Mouse (Mus musculus): ENCODE results near the gene Rgcc. TPM values are rescaled to one million over a fixed set of nuclear protein-coding genes. Genes with fewer than 3 reads are reported as not detected.

Rgcc gene
- polyA plus RNA-seq, 1 experiment from 2014 or later = 69.6 TPM

GRCm38 (mm10) chr14:79313439-79314175 is 12.2 kb upstream of the Rgcc start:
- Histone ChIP-seq H3K9me3 (no peaks in the 10 kb centered on the region), H3K4me1 (0 out of 2 replicates have a peak, but pooled peaks cover 4% of the 10 kb centered on the region), H3K9ac (no peak overlapping the region), H3K4me2 (replicated peaks) (no peak overlapping the region), H3K36me3 (no peaks in the 10 kb centered on the region), H3K4me3 (no peak overlapping the region), H3K27ac (no peak overlapping the region), H3K27me3 (replicated peaks) (no peaks in the 10 kb centered on the region; the same call in 1 of the 2 replicates)
- WGBS = 72% methylated on average over 8 of the region's 8 CpGs
- no peak for ATAC-seq (ENCODE audit: low FRiP score, low read depth)

DNA sequence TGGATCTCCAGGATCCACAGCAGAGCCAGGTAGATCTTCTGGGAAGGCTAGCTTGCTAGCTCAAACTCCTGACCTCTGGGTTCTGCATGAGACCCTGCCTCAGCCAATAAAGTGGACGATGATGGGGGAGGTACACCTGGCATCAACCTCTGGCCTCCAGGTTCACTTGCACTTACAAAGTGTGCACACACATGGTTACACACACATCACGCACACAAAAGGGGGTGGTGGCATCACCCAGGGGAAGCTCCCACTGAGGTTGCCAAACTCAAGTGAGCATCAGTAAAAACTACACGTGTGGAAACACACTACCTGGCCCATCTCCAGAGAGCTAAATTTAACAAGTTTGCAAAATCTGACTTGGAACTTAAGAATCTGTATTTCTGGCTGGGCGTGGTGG is 11.3 kb upstream of the Rgcc start:
- Histone ChIP-seq H3K4me2 (replicated peaks) (no peak overlapping the region), H3K9me3 (no peaks in the 10 kb centered on the region), H3K27me3 (replicated peaks) (no peaks in the 10 kb centered on the region; the same call in 1 of the 2 replicates), H3K9ac (no peak overlapping the region), H3K36me3 (no peaks in the 10 kb centered on the region), H3K4me3 (no peak overlapping the region), H3K4me1 (peaks cover 4% of the 10 kb centered on the region; the same call in 1 of the 2 replicates), H3K27ac (no peak overlapping the region)
- ATAC-seq (ENCODE audit: low FRiP score, low read depth) = no peak
- 89% methylated on average over 4 of the region's 4 CpGs for WGBS

DNA sequence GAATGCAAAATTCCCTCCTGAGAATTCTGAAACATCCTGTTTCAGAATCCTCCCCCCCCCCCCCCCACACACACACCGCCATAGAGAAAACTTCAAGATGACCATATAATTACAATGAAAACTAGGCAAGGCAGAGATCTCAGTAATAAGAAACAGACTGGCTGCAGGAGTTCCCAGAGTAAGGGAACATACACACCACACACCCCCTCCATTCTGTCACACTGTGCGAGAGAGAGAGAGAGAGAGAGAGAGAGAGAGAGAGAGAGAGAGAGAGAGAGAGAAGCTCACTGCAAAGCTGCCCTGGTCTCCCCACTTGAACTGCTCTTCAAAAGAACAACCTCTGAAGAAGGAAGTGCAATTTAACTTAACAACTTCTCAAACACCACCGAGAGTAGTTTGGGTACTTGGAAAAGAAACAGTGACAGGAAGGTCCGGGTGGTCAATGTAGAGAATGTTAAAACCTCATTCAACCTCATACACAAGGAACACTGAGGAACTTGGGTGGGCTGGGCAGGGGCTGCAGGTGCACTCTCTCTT is 10.5 kb upstream of the Rgcc start:
- no peaks in the 10 kb centered on the region; the same call in 1 of the 2 replicates for H3K27me3 ChIP-seq (replicated peaks)
- ATAC-seq (ENCODE audit: low FRiP score, low read depth) = no peak
- H3K4me2 ChIP-seq (replicated peaks) = no peak overlapping the region
- no peak overlapping the region for H3K27ac ChIP-seq
- no peak overlapping the region for H3K9ac ChIP-seq
- H3K4me3 ChIP-seq = no peak overlapping the region
- H3K36me3 ChIP-seq = no peaks in the 10 kb centered on the region
- 41% methylated on average over 4 of the region's 4 CpGs for WGBS
- peaks cover 4% of the 10 kb centered on the region; the same call in 1 of the 2 replicates for H3K4me1 ChIP-seq
- no peaks in the 10 kb centered on the region for H3K9me3 ChIP-seq

DNA sequence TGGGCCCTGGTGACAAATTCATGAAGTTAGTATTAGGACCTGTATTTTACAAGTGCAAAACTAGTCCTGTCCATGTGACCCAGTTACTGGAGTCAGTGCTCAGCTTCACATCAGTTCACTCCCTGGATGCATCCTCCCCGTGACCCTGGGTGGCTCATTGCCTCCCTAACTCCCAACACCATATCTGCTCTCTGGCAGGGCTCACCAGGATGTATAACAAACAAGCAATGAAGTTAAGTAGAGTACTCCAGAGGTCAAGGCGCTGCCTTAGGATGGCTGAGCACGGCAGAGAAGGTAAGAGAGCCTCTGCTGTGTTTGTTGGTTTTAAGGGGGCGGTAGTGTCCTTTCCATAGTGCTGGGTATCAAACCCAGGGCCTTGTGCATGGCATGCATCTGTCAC is 7.7 kb upstream of the Rgcc start:
- Histone ChIP-seq H3K27me3 (replicated peaks) (no peaks in the 10 kb centered on the region; the same call in 1 of the 2 replicates), H3K4me1 (peaks cover 4% of the 10 kb centered on the region; the same call in 1 of the 2 replicates), H3K27ac (no peak overlapping the region), H3K36me3 (no peaks in the 10 kb centered on the region), H3K9me3 (no peaks in the 10 kb centered on the region), H3K4me2 (replicated peaks) (no peak overlapping the region), H3K9ac (no peak overlapping the region), H3K4me3 (no peak overlapping the region)
- 44% methylated on average over 4 of the region's 4 CpGs for WGBS
- no peak for ATAC-seq (ENCODE audit: low FRiP score, low read depth)

- no peaks in the 10 kb centered on the region for H3K9me3 ChIP-seq
- H3K27me3 ChIP-seq (replicated peaks) = no peaks in the 10 kb centered on the region; the same call in 1 of the 2 replicates
- no peak overlapping the region for H3K9ac ChIP-seq
- H3K36me3 ChIP-seq = no peaks in the 10 kb centered on the region
- H3K4me1 ChIP-seq = peaks cover 4% of the 10 kb centered on the region; the same call in 1 of the 2 replicates
- no peak overlapping the region for H3K4me3 ChIP-seq
- H3K4me2 ChIP-seq (replicated peaks) = no peak overlapping the region
- no peak for ATAC-seq (ENCODE audit: low FRiP score, low read depth)
- no peak overlapping the region for H3K27ac ChIP-seq
- WGBS = 19% methylated on average over 4 of the region's 4 CpGs
These were observed 6.9 kb upstream of the Rgcc start for GRCm38 (mm10) chr14:79308364-79308763.

GRCm38 (mm10) chr14:79307908-79308307 is 6.5 kb upstream of the Rgcc start:
- no peaks in the 10 kb centered on the region for H3K36me3 ChIP-seq
- H3K4me3 ChIP-seq = no peak overlapping the region
- peaks cover 4% of the 10 kb centered on the region; the same call in 1 of the 2 replicates for H3K4me1 ChIP-seq
- no peaks in the 10 kb centered on the region; the same call in 1 of the 2 replicates for H3K27me3 ChIP-seq (replicated peaks)
- WGBS = 65% methylated on average over 5 of the region's 5 CpGs
- H3K4me2 ChIP-seq (replicated peaks) = no peak overlapping the region
- ATAC-seq (ENCODE audit: low FRiP score, low read depth) = no peak
- no peak overlapping the region for H3K9ac ChIP-seq
- H3K9me3 ChIP-seq = no peaks in the 10 kb centered on the region
- H3K27ac ChIP-seq = no peak overlapping the region

GRCm38 (mm10) chr14:79307138-79307537 is 5.7 kb upstream of the Rgcc start:
- H3K27ac ChIP-seq = no peak overlapping the region
- no peak for ATAC-seq (ENCODE audit: low FRiP score, low read depth)
- H3K4me1 ChIP-seq = peaks cover 4% of the 10 kb centered on the region; the same call in 1 of the 2 replicates
- H3K9me3 ChIP-seq = no peaks in the 10 kb centered on the region
- H3K4me3 ChIP-seq = no peak overlapping the region
- H3K27me3 ChIP-seq (replicated peaks) = peaks cover 4% of the 10 kb centered on the region; the same call in 1 of the 2 replicates
- 88% methylated on average over 7 of the region's 7 CpGs for WGBS
- H3K9ac ChIP-seq = no peak overlapping the region
- no peak overlapping the region for H3K4me2 ChIP-seq (replicated peaks)
- no peaks in the 10 kb centered on the region for H3K36me3 ChIP-seq

- 91% methylated on average over 6 of the region's 6 CpGs for WGBS
- Histone ChIP-seq H3K4me3 (no peak overlapping the region), H3K9ac (no peak overlapping the region), H3K36me3 (no peaks in the 10 kb centered on the region), H3K4me2 (replicated peaks) (no peak overlapping the region), H3K4me1 (peaks cover 14% of the 10 kb centered on the region), H3K27ac (no peak overlapping the region), H3K9me3 (no peaks in the 10 kb centered on the region), H3K27me3 (replicated peaks) (peaks cover 15% of the 10 kb centered on the region)
- no peak for ATAC-seq (ENCODE audit: low FRiP score, low read depth)
These were observed 3.5 kb upstream of the Rgcc start for GRCm38 (mm10) chr14:79304873-79305464.

- WGBS = 68% methylated on average over 2 of the region's 2 CpGs
- H3K9me3 ChIP-seq = no peaks in the 10 kb centered on the region
- H3K27me3 ChIP-seq (replicated peaks) = peaks cover 26% of the 10 kb centered on the region
These were observed 1.7 kb upstream of the Rgcc start for GRCm38 (mm10) chr14:79303150-79303549.

DNA sequence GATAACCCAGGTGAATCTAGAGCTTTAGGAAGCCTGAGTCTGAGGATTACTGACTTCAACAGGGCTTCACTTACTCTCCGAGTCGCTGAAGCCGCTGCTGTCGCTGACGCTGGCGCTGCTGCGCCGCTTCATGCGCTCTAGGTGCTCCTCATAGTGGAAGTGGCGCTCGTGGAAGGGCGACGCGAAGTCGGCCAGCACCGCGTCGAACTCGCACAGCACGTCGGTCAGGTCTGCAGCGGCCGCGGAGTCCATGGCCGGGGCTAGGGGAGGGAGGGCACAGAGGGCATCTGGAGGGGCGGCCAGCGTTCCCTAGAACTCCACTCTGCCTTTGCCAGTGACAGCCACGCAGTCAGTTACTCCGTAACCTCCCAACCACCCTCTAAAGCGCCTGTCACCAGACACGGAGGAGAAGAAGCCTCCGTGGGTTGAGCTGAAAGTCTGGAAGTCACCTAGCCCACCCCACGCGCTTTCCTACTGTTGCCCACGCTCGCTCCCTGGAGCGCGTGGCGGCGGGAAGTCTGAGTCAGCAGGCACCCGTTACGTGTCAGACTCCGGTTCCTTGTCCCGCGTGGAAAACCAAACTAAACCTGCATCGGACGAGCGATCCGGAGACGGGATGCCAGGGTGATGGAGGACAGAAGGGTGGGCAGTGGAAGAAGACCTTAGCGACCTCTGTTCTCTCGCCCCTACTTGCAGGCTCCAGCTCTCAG is 649 bp downstream of the Rgcc start:
- H3K9ac ChIP-seq = peak overlapping the region; percentile 62
- H3K9me3 ChIP-seq = no peaks in the 10 kb centered on the region
- peaks cover 14% of the 10 kb centered on the region for H3K4me1 ChIP-seq
- peak overlapping the region; percentile 98 for H3K4me2 ChIP-seq (replicated peaks)
- peak; percentile 66 for ATAC-seq (ENCODE audit: low FRiP score, low read depth)
- H3K4me3 ChIP-seq = peak overlapping the region; percentile 50
- H3K27ac ChIP-seq = no peak overlapping the region
- peaks cover 27% of the 10 kb centered on the region for H3K27me3 ChIP-seq (replicated peaks)
- WGBS = under 1% methylated on average over 52 of the region's 52 CpGs
- no peaks in the 10 kb centered on the region for H3K36me3 ChIP-seq

More at GRCm38 (mm10) chr14:79303150-79303549, 1.7 kb upstream of the Rgcc start:
- Histone ChIP-seq H3K4me2 (replicated peaks) (no peak overlapping the region), H3K27ac (no peak overlapping the region), H3K4me3 (no peak overlapping the region), H3K4me1 (peaks cover 10% of the 10 kb centered on the region), H3K36me3 (no peaks in the 10 kb centered on the region), H3K9ac (no peak overlapping the region)
- no peak for ATAC-seq (ENCODE audit: low FRiP score, low read depth)

GRCm38 (mm10) chr14:79299796-79300195 is 1.6 kb downstream of the Rgcc start:
- Histone ChIP-seq H3K36me3 (no peaks in the 10 kb centered on the region), H3K9ac (0 out of 2 replicates have a peak overlapping the region, but pooled peaks have one; percentile 62), H3K9me3 (no peaks in the 10 kb centered on the region), H3K4me3 (peak overlapping the region; percentile 50), H3K27me3 (replicated peaks) (peaks cover 27% of the 10 kb centered on the region), H3K4me2 (replicated peaks) (peak overlapping the region; percentile 98), H3K27ac (no peak overlapping the region), H3K4me1 (peaks cover 16% of the 10 kb centered on the region)
- 9% methylated on average over 6 of the region's 6 CpGs for WGBS
- no peak for ATAC-seq (ENCODE audit: low FRiP score, low read depth)

GRCm38 (mm10) chr14:79299230-79299629 is 2.2 kb downstream of the Rgcc start:
- peak overlapping the region; percentile 98; the same call in 1 of the 2 replicates for H3K4me2 ChIP-seq (replicated peaks)
- no peaks in the 10 kb centered on the region for H3K36me3 ChIP-seq
- WGBS = 51% methylated on average over 4 of the region's 4 CpGs
- no peak overlapping the region for H3K27ac ChIP-seq
- H3K9me3 ChIP-seq = no peaks in the 10 kb centered on the region
- no peak overlapping the region for H3K9ac ChIP-seq
- ATAC-seq (ENCODE audit: low FRiP score, low read depth) = no peak
- peaks cover 27% of the 10 kb centered on the region for H3K27me3 ChIP-seq (replicated peaks)
- H3K4me1 ChIP-seq = peaks cover 16% of the 10 kb centered on the region
- H3K4me3 ChIP-seq = no peak overlapping the region; the same call in 1 of the 2 replicates
